Mouse (Mus musculus) thymus, adult 2 months (tissue): ENCODE results near the gene Stk19.

Experiments used
- CTCF ChIP-seq: fragments of 200-500 bp; IDR thresholded peaks from 2 replicates; pipeline ENCODE4 v1.5.1; 2012; ENCODE audit warnings: mild to moderate bottlenecking, control low read depth, low read length, moderate library complexity, borderline replicate concordance; ENCODE audit not compliant: control insufficient read depth, poor library complexity, insufficient read depth; ENCODE audit errors: extremely low read depth
- POLR2A ChIP-seq: fragments of 200-500 bp; IDR thresholded peaks from 2 replicates; pipeline ENCODE4 v1.6.1; 2012; ENCODE audit warnings: mild to moderate bottlenecking, low read length, control low read depth, moderate library complexity; ENCODE audit not compliant: control insufficient read depth, poor library complexity, insufficient read depth; ENCODE audit errors: extremely low read depth

- TF ChIP-seq CTCF (no peak), POLR2A (no peak)
Measured at GRCm38 (mm10) chr17:34837464-34838324, 949 bp upstream of the Stk19 start.
